Mouse (Mus musculus): Measurements from ENCODE around the gene Cdh16.

Gene Cdh16

GRCm38 (mm10) chr8:104627065-104627740 lies 3.0 kb upstream of the Cdh16 start:
- in situ Hi-C loops (cut with MboI, MseI): loop anchor here (25.0 kb wide), 2 partner anchors 635 to 1435 kb away; partner anchors contain the start of genes B3gnt9, Fbxl8, Hsf4 and Nfatc3

GRCm38 (mm10) chr8:104620765-104621164 lies 3.4 kb downstream of the Cdh16 start:
- in situ Hi-C loops (cut with MboI, MseI): no loop called here

- in situ Hi-C loops (cut with MboI, MseI): no loop called here
Measured at GRCm38 (mm10) chr8:104613119-104613518, 11.1 kb downstream of the Cdh16 start.

- in situ Hi-C loops (cut with MboI, MseI): no loop called here
Measured at GRCm38 (mm10) chr8:104611613-104612012, 12.6 kb downstream of the Cdh16 start.

GRCm38 (mm10) chr8:104610185-104610766 lies 13.9 kb downstream of the Cdh16 start:
- in situ Hi-C loops (cut with MboI, MseI): no loop called here

- in situ Hi-C loops (cut with MboI, MseI): no loop called here
Measured at GRCm38 (mm10) chr8:104609222-104609621, 15.0 kb downstream of the Cdh16 start.

GRCm38 (mm10) chr8:104607944-104608343 lies 16.3 kb downstream of the Cdh16 start:
- in situ Hi-C loops (cut with MboI, MseI): no loop called here

- in situ Hi-C loops (cut with MboI, MseI): no loop called here
Measured at GRCm38 (mm10) chr8:104606329-104606728, 17.9 kb downstream of the Cdh16 start.

GRCm38 (mm10) chr8:104603245-104603593 lies 21.0 kb downstream of the Cdh16 start:
- in situ Hi-C loops (cut with MboI, MseI): no loop called here

- in situ Hi-C loops (cut with MboI, MseI): no loop called here
Measured at GRCm38 (mm10) chr8:104602468-104603244, 21.5 kb downstream of the Cdh16 start.

GRCm38 (mm10) chr8:104601941-104602371 lies 22.2 kb downstream of the Cdh16 start:
- in situ Hi-C loops (cut with MboI, MseI): no loop called here

- in situ Hi-C loops (cut with MboI, MseI): no loop called here
Measured at GRCm38 (mm10) chr8:104601386-104601785, 22.8 kb downstream of the Cdh16 start.

GRCm38 (mm10) chr8:104598496-104598895 lies 25.7 kb downstream of the Cdh16 start:
- in situ Hi-C loops (cut with MboI, MseI): no loop called here

- in situ Hi-C loops (cut with MboI, MseI): no loop called here
Measured at GRCm38 (mm10) chr8:104597656-104598055, 26.5 kb downstream of the Cdh16 start.

- in situ Hi-C loops (cut with MboI, MseI): no loop called here
Measured at GRCm38 (mm10) chr8:104595773-104596536, 28.2 kb downstream of the Cdh16 start.

GRCm38 (mm10) chr8:104594611-104595362 lies 29.4 kb downstream of the Cdh16 start:
- in situ Hi-C loops (cut with MboI, MseI): no loop called here

- in situ Hi-C loops (cut with MboI, MseI): no loop called here
Measured at GRCm38 (mm10) chr8:104593536-104594325, 30.5 kb downstream of the Cdh16 start.

GRCm38 (mm10) chr8:104592566-104592965 lies 31.6 kb downstream of the Cdh16 start:
- in situ Hi-C loops (cut with MboI, MseI): no loop called here

- in situ Hi-C loops (cut with MboI, MseI): no loop called here
Measured at GRCm38 (mm10) chr8:104591856-104592255, 32.3 kb downstream of the Cdh16 start.

- in situ Hi-C loops (cut with MboI, MseI): no loop called here
Measured at GRCm38 (mm10) chr8:104591133-104591834, 32.9 kb downstream of the Cdh16 start, which contains the start of gene Pdp2. Pdp2 (plus strand) TSS chr8:104591451.

Measured in regulatory T cell (primary cell).